Mouse (Mus musculus) ES-E14 (cell line): ENCODE measurements around the gene Itpr2. TPM values are rescaled to one million over a fixed set of nuclear protein-coding genes. Genes with fewer than 3 reads are reported as not detected.

Experiments
- DNase-seq: peaks from one replicate; pipeline ENCODE4 v3.0.0-alpha.2; 2013; ENCODE audit warnings: low read depth, low spot score
- H3K27ac ChIP-seq: 2 replicates; pipeline ENCODE4 v1.5.1; 2012; ENCODE audit warnings: low read depth, mild to moderate bottlenecking, low read length, moderate library complexity, mixed read lengths; ENCODE audit not compliant: poor library complexity, insufficient read depth, severe bottlenecking
- H3K36me3 ChIP-seq: 2 replicates; pipeline ENCODE4 v1.6.1; 2012; ENCODE audit warnings: mild to moderate bottlenecking, low read length, moderate library complexity, mixed read lengths; ENCODE audit not compliant: control insufficient read depth, poor library complexity, insufficient read depth, severe bottlenecking
- H3K4me1 ChIP-seq, 2 experiments: fragments of 150-350 bp in 1 of 2; sonication (generic) in 1 of 2; 2 replicates each; pipeline ENCODE4 v1.6.1; 2012; ENCODE audit warnings: low read length in 2 of 2, mild to moderate bottlenecking in 1 of 2, mixed read lengths in 1 of 2; ENCODE audit not compliant: control insufficient read depth in 2 of 2, insufficient read depth in 2 of 2, poor library complexity in 1 of 2
- H3K4me3 ChIP-seq, 2 experiments: fragments of 150-350 bp in 1 of 2; sonication (generic) in 1 of 2; 2 replicates each; pipeline ENCODE4 v1.5.1; 2012; ENCODE audit warnings: low read length in 2 of 2, low read depth in 1 of 2, mild to moderate bottlenecking in 1 of 2, mixed read lengths in 1 of 2; ENCODE audit not compliant: insufficient read depth in 1 of 2, poor library complexity in 1 of 2, severe bottlenecking in 1 of 2
- H3K9ac ChIP-seq: 2 replicates; pipeline ENCODE4 v1.6.1; 2012; ENCODE audit warnings: low read depth, mild to moderate bottlenecking, low read length, mixed read lengths; ENCODE audit not compliant: poor library complexity, insufficient read depth, severe bottlenecking
- H3K9me3 ChIP-seq: fragments of 150-350 bp; sonication (generic); 2 replicates; pipeline ENCODE4 v1.6.1; 2012; ENCODE audit warnings: low read depth, mild to moderate bottlenecking, low read length; ENCODE audit not compliant: control insufficient read depth, insufficient read depth
- CHD2 ChIP-seq: IDR thresholded peaks from 2 replicates; pipeline ENCODE4 v1.6.1; 2014; ENCODE audit warnings: mild to moderate bottlenecking, low read depth, low read length, inconsistent platforms
- HCFC1 ChIP-seq: IDR thresholded peaks from 2 replicates; pipeline ENCODE4 v1.6.1; 2012; ENCODE audit warnings: low read length, inconsistent platforms, borderline replicate concordance; ENCODE audit not compliant: insufficient read depth
- MAFK ChIP-seq: IDR thresholded peaks from 2 replicates; pipeline ENCODE4 v1.6.1; 2014; ENCODE audit warnings: mild to moderate bottlenecking, low read depth, low read length, inconsistent platforms; ENCODE audit not compliant: insufficient read depth
- ZC3H11A ChIP-seq: IDR thresholded peaks from 2 replicates; pipeline ENCODE4 v1.6.1; 2012; ENCODE audit warnings: low read depth, mild to moderate bottlenecking, inconsistent platforms, low read length, borderline replicate concordance
- ZNF384 ChIP-seq: IDR thresholded peaks from 2 replicates; pipeline ENCODE4 v1.6.1; 2012; ENCODE audit warnings: low read depth, low read length, inconsistent platforms
- in situ Hi-C, 2 experiments: fragments of 600-800 bp; cut with MboI; formaldehyde crosslinking; loops; one replicate each; pipeline ENCODE4 v1.15.1; 2025; ENCODE audit warnings: low sequenced_read_pairs in 2 of 2, inconsistent platforms in 1 of 2; ENCODE audit not compliant: unreplicated experiment in 2 of 2
- total RNA-seq: library from RNA; depleted of rRNA; stranded (reverse); fragments of 300-350 nt; gene quantifications from 2 replicates; pipeline ENCODE4 v1.2.3, GENCODE M21; 2012

Gene Itpr2
- total RNA-seq, 1 experiment = 1.5 TPM

DNA sequence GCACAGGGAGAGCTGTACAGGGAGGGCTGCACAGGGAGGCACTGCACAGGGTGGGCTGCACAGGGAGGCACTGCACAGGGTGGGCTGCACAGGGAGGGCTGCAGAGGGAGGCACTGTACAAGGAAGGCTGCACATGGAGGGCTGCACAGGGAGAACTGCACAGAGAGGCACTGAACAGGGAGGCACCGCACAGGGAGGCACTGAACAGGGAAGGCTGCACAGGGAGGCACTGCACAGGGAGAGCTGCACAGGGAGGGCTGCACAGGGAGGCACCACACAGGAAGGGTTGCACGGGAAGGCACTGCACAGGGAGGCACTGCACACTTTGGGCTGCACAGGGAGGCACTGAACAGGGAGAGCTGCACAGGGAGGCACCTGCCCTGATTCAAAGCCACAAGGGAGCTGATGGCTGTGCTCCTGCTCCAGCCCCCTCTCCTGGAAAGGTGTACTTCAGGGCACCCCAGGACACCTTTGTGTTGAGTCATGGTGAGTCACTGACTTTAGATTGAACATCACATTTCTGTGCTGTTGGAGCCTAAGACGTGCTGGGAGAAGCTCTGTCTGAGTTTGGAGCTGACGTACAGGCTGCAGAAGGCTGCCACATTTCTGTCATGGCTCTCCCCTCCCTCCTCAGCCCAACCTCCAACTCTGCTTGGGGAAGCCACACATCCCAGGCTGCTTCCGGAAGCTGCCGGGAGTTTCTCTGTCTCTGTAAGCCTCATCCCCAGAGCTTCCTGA, 98.9 kb downstream of the Itpr2 start:
- no peak overlapping the region for H3K9ac ChIP-seq
- no peak overlapping the region for H3K27ac ChIP-seq
- H3K36me3 ChIP-seq = no peaks in the 10 kb centered on the region
- no peak overlapping the region for H3K4me3 ChIP-seq
- in situ Hi-C loops = no loop called here
- H3K4me1 ChIP-seq = no peaks in the 10 kb centered on the region
- H3K9me3 ChIP-seq = no peaks in the 10 kb centered on the region
- DNase-seq = no peak
- TF ChIP-seq ZC3H11A (no peak), MAFK (no peak), ZNF384 (no peak), CHD2 (no peak), HCFC1 (no peak)

GRCm38 (mm10) chr6:146397803-146398202, 104.2 kb downstream of the Itpr2 start:
- no peaks in the 10 kb centered on the region for H3K36me3 ChIP-seq
- in situ Hi-C loops = no loop called here
- no peak overlapping the region for H3K4me3 ChIP-seq
- H3K4me1 ChIP-seq = no peaks in the 10 kb centered on the region
- no peak for DNase-seq
- H3K9ac ChIP-seq = no peak overlapping the region
- TF ChIP-seq HCFC1 (no peak), CHD2 (no peak), MAFK (no peak)
- H3K27ac ChIP-seq = no peak overlapping the region
- no peaks in the 10 kb centered on the region for H3K9me3 ChIP-seq

DNA sequence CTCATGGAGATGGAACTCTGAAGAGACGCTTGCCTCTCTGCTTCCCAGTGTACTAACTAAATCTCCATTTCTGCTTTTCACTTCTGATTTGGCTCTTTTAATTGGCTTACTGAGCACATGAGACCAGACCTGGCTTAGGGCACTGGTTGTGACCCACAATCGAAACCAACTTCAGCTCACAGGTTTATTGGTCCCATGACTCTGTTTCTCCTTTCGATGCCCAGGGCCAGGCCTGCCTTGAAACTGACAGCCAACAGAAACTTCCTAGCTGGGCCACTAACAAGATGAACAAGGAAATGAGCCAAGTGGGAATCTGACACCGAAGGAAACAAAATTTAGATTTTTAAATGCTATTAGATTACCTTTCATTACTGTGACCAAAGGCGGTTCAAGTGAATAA, 105.8 kb downstream of the Itpr2 start:
- H3K36me3 ChIP-seq = no peaks in the 10 kb centered on the region
- H3K9ac ChIP-seq = no peak overlapping the region
- TF ChIP-seq MAFK = no peak
- no peak for TF ChIP-seq CHD2
- TF ChIP-seq ZC3H11A = no peak
- TF ChIP-seq HCFC1 = no peak
- no peak for TF ChIP-seq ZNF384
- H3K27ac ChIP-seq = no peak overlapping the region
- no peak for DNase-seq
- in situ Hi-C loops = no loop called here
- H3K4me1 ChIP-seq = no peaks in the 10 kb centered on the region
- no peaks in the 10 kb centered on the region for H3K9me3 ChIP-seq
- H3K4me3 ChIP-seq = no peak overlapping the region

DNA sequence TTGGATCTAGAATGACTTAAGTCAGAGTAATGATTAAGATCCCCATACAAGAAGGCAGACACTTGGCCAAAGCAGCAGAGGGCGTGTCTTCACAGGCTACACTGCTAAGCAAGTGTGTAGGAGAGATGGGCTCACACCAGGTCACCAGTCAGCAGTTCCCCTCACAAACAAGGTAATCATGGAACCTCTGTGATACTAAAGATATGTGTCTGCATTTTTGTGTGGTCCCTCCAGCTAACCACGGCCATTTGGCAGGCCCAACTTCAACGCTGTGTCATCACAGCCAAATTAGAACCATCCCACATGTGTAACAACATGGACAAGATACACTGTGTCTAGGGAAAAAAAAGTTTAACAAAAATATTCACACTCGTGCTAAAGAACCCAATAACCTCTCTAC, 106.4 kb downstream of the Itpr2 start:
- H3K9ac ChIP-seq = no peak overlapping the region
- no peaks in the 10 kb centered on the region for H3K9me3 ChIP-seq
- TF ChIP-seq CHD2 (no peak), ZC3H11A (no peak), ZNF384 (no peak), HCFC1 (no peak), MAFK (no peak)
- in situ Hi-C loops = no loop called here
- no peak overlapping the region for H3K4me3 ChIP-seq
- H3K27ac ChIP-seq = no peak overlapping the region
- H3K36me3 ChIP-seq = no peaks in the 10 kb centered on the region
- DNase-seq = no peak
- no peaks in the 10 kb centered on the region for H3K4me1 ChIP-seq

DNA sequence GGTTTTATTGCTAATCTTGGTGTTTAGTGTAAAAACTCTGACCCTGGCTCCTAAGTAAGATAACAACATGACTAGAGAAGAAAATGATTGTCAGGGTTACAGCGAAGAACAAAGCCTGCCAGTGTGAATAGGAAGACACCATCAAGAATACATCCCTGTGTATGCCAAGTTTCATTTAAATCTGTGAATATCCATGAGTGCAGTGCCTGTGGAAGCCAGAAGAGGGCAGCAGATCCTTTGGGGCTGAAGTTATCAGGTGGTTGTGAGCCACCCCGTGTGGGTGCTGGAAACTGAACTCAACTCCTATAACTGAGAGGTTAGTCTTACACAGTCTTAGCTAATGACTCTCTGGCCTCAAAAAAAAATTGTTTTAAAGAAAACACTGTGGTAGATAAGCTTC, 109.8 kb downstream of the Itpr2 start:
- Histone ChIP-seq H3K9me3 (no peaks in the 10 kb centered on the region), H3K27ac (no peak overlapping the region), H3K4me1 (no peaks in the 10 kb centered on the region), H3K4me3 (no peak overlapping the region), H3K36me3 (no peaks in the 10 kb centered on the region), H3K9ac (no peak overlapping the region)
- TF ChIP-seq ZNF384 (no peak), ZC3H11A (no peak), HCFC1 (no peak), MAFK (no peak), CHD2 (no peak)
- DNase-seq = no peak
- in situ Hi-C loops = no loop called here
